8 mouse cellular contexts compared by ENCODE assay signal in the genomic region with DNA sequence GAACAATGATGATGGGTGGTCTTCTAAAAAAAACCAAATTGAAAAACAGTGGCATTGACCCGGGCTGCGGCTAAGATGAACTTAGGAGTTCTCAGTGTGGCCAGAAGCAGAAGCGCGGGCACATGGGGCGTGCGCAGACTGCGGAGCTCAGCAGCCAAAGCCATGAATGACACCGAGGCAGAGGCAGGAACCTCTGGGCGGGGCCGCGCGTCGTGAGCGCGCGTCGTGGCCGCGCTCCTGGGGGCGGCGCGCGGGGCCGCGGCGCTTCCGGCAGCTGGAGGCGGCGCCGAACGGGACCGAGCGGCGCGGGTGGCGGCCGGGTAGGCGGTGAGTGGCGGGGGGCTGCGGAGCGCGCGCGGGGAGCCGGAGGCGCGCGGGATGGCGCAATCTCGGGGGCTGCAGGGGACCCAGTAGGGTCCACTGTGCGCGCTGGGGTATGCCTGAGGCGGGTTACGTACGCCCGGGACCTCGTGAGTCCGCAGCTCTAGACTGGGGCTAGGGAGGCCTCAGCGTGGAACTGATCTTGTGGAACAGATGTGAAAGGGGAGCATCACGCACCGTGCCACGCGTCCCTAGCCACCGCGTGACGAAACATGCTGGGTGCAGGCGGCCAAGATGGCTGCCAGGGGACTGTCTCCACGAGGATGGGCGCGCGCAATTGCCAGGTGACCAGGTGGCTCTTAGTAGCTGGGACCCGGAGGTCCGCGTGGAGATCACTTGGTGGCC. TPM values are rescaled to one million over a fixed set of nuclear protein-coding genes. Genes with fewer than 3 reads are reported as not detected.
DNase-seq lines count a peak whose midpoint lies in the region; ATAC-seq and TF ChIP-seq lines count a peak whose summit lies in the region.

A gene (plus strand): TSS at position 264 of the 726 bp plus-strand sequence.

- peak within 1 kb of the TSS; percentile 79 for H3K4me2 ChIP-seq in embryonic facial prominence, embryonic 15.5 days (replicated peaks)
- peak within 1 kb of the TSS; percentile 56 for H3K4me2 ChIP-seq in kidney, embryonic 14.5 days (replicated peaks; ENCODE audit: low read depth, low read length)
- peak within 1 kb of the TSS; percentile 52 for H3K4me2 ChIP-seq in limb, embryonic 14.5 days (replicated peaks; ENCODE audit: low read depth, low read length, severe bottlenecking)
- peak within 1 kb of the TSS; percentile 77 for H3K4me2 ChIP-seq in midbrain, embryonic 16.5 days (ENCODE audit: low read length)

- no peaks in the 10 kb centered on the region for H3K27me3 ChIP-seq in embryonic facial prominence, embryonic 15.5 days
- no peaks in the 10 kb centered on the region for H3K27me3 ChIP-seq in kidney, embryonic 14.5 days (ENCODE audit: control insufficient read depth, insufficient read depth, low read length)
- H3K27me3 ChIP-seq in limb, embryonic 14.5 days (ENCODE audit: control insufficient read depth, insufficient read depth, low read length): no peaks in the 10 kb centered on the region
- no peaks in the 10 kb centered on the region for H3K27me3 ChIP-seq in midbrain, embryonic 16.5 days (ENCODE audit: control insufficient read depth, insufficient read depth, low read depth, low read length)

- peak; percentile 85 for ATAC-seq in embryonic facial prominence, embryonic 15.5 days (ENCODE audit: insufficient number of reproducible peaks, low FRiP score, low TSS enrichment, low read depth)
- peak; percentile 85 for ATAC-seq in kidney, embryonic 14.5 days (ENCODE audit: low FRiP score, low TSS enrichment)
- peak; percentile 81 for ATAC-seq in limb, embryonic 14.5 days (ENCODE audit: low FRiP score, low read depth)
- ATAC-seq in midbrain, embryonic 16.5 days: peak; percentile 89

- H3K27ac ChIP-seq in embryonic facial prominence, embryonic 15.5 days (replicated peaks): peak within 1 kb of the TSS; percentile 69; the same call in 1 of the 2 replicates
- H3K27ac ChIP-seq in kidney, embryonic 14.5 days (ENCODE audit: low read depth, low read length): peak within 1 kb of the TSS; percentile 62
- peak within 1 kb of the TSS; percentile 48; the same call in 1 of the 2 replicates for H3K27ac ChIP-seq in limb, embryonic 14.5 days (replicated peaks; ENCODE audit: low read depth, low read length)
- peak within 1 kb of the TSS; percentile 91 for H3K27ac ChIP-seq in midbrain, embryonic 16.5 days (ENCODE audit: low read length)

- peak within 1 kb of the TSS; percentile 79 for H3K4me3 ChIP-seq in embryonic facial prominence, embryonic 15.5 days (replicated peaks)
- H3K4me3 ChIP-seq in kidney, embryonic 14.5 days (ENCODE audit: low read length): peak within 1 kb of the TSS; percentile 79
- peak within 1 kb of the TSS; percentile 75 for H3K4me3 ChIP-seq in limb, embryonic 14.5 days (replicated peaks; ENCODE audit: low read length)
- peak within 1 kb of the TSS; percentile 81 for H3K4me3 ChIP-seq in midbrain, embryonic 16.5 days (ENCODE audit: low read depth, low read length)

- H3K36me3 ChIP-seq in embryonic facial prominence, embryonic 15.5 days: no peaks in the 10 kb centered on the region
- no peaks in the 10 kb centered on the region for H3K36me3 ChIP-seq in kidney, embryonic 14.5 days (ENCODE audit: control insufficient read depth, insufficient read depth, low read length)
- no peaks in the 10 kb centered on the region for H3K36me3 ChIP-seq in limb, embryonic 14.5 days (ENCODE audit: control insufficient read depth, insufficient read depth, low read length)
- no peaks in the 10 kb centered on the region for H3K36me3 ChIP-seq in midbrain, embryonic 16.5 days (ENCODE audit: control insufficient read depth, insufficient read depth, low read length)

- no peaks in the 10 kb centered on the region for H3K4me1 ChIP-seq in embryonic facial prominence, embryonic 15.5 days
- H3K4me1 ChIP-seq in kidney, embryonic 14.5 days (ENCODE audit: control insufficient read depth, insufficient read depth, low read length): 0 out of 2 replicates have a peak, but pooled peaks cover 6% of the 10 kb centered on the region
- H3K4me1 ChIP-seq in limb, embryonic 14.5 days (ENCODE audit: control insufficient read depth, insufficient read depth, low read length): peaks cover 10% of the 10 kb centered on the region; the same call in 1 of the 2 replicates
- peaks cover 18% of the 10 kb centered on the region for H3K4me1 ChIP-seq in midbrain, embryonic 16.5 days (ENCODE audit: control insufficient read depth, insufficient read depth, low read length)

- 0 out of 2 replicates have a peak, but pooled peaks have one; percentile 31 for TF ChIP-seq POLR2A in limb, embryonic 14.5 days (IDR thresholded peaks at IDR 0.05; ENCODE audit: borderline replicate concordance, extremely low read depth, insufficient read depth, insufficient read length)

- DNase-seq in A20 (ENCODE audit: low read depth, low spot score): peak; percentile 84
- DNase-seq in adrenal gland, postnatal 4 days (ENCODE audit: low spot score in 2 of 2): peak; percentile 39 to 44
- peak; percentile 78 to 84 for DNase-seq in heart, adult 9 months (ENCODE audit: low spot score in 2 of 2)
- DNase-seq in limb, embryonic 14.5 days (ENCODE audit: low spot score): peak; percentile 69
- peak; percentile 45 to 62 for DNase-seq in spleen, postnatal 14 days (ENCODE audit: low spot score in 2 of 2)

- no peaks in the 10 kb centered on the region for H3K9me3 ChIP-seq in embryonic facial prominence, embryonic 15.5 days (replicated peaks)
- H3K9me3 ChIP-seq in kidney, embryonic 14.5 days (ENCODE audit: control insufficient read depth, low read length): no peaks in the 10 kb centered on the region
- no peaks in the 10 kb centered on the region for H3K9me3 ChIP-seq in limb, embryonic 14.5 days (ENCODE audit: control insufficient read depth, low read length)
- H3K9me3 ChIP-seq in midbrain, embryonic 16.5 days (replicated peaks; ENCODE audit: control insufficient read depth, low read length, poor library complexity, severe bottlenecking): no peaks in the 10 kb centered on the region

- peak within 1 kb of the TSS; percentile 59 for H3K9ac ChIP-seq in embryonic facial prominence, embryonic 15.5 days
- peak within 1 kb of the TSS; percentile 91 for H3K9ac ChIP-seq in kidney, embryonic 14.5 days (ENCODE audit: low read depth, low read length)
- peak within 1 kb of the TSS; percentile 79 for H3K9ac ChIP-seq in limb, embryonic 14.5 days (ENCODE audit: low read depth, low read length, severe bottlenecking)
- peak within 1 kb of the TSS; percentile 87 for H3K9ac ChIP-seq in midbrain, embryonic 16.5 days (ENCODE audit: low read depth, low read length)

- WGBS in embryonic facial prominence, embryonic 15.5 days: under 1% methylated on average over 74 of the region's 74 CpGs
- WGBS in kidney, embryonic 14.5 days: under 1% methylated on average over 63 of the region's 74 CpGs
- under 1% methylated on average over 74 of the region's 74 CpGs for WGBS in limb, embryonic 14.5 days
- under 1% methylated on average over 74 of the region's 74 CpGs for WGBS in midbrain, embryonic 16.5 days

RNA-seq across cellular contexts. Expression of the gene that starts here (rescaled TPM):
- 10 to 100 TPM; 60.8 to 65.4 TPM for total RNA-seq in adrenal gland, postnatal 4 days (2021)
- 43.8 and 44.6 TPM in 2 replicates for polyA plus RNA-seq in embryonic facial prominence, embryonic 15.5 days (2015; fragmentation: Nextera tagmentation; extraction: Ambion mirVana)
- polyA plus RNA-seq in kidney, embryonic 14.5 days (2014; fragmentation: Nextera tagmentation; extraction: Ambion mirVana): 109 and 110 TPM in 2 replicates
- polyA plus RNA-seq in limb, embryonic 14.5 days (2012; rRNA removed): 26.6 and 26.7 TPM in 2 replicates
- 49.9 and 51.6 TPM in 2 replicates for polyA plus RNA-seq in limb, embryonic 14.5 days (2014; fragmentation: Nextera tagmentation; extraction: Ambion mirVana)
- 112 and 119 TPM in 2 replicates for polyA plus RNA-seq in midbrain, embryonic 16.5 days (2015; fragmentation: Nextera tagmentation; extraction: Ambion mirVana)

Comparison
In these comparisons a context has a peak if more than half of its experiments do, and no peak if none do; other contexts are left out.
1. Peak in every context shown above with its lines: DNase-seq, ATAC-seq, H3K4me3 ChIP-seq and H3K27ac ChIP-seq.